10 mouse cellular contexts compared by ENCODE assay signal in the genomic region with DNA sequence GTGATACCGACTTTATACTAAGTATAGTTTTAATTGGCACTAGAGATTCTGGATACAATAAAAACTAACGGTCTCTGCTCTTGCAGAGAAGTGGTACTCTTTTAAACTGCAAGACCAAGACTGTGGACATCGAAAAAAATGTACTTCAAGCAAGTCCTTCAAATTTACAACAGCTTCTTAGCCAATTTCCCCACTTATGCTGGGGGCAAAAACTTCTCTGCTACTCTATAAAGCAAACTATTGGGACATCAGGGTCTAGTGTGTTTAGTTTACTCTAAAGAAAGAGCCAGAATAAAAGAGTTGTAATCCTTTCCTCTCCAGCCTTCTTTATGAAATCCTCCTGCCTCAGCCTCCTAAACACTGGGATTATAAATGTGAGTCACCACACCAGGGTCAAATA. TPM values are rescaled to one million over a fixed set of nuclear protein-coding genes. Genes with fewer than 3 reads are reported as not detected.
DNase-seq lines count a peak whose midpoint lies in the region; ATAC-seq and TF ChIP-seq lines count a peak whose summit lies in the region.
"Had no signal": no experiment of that assay in that cellular context is flagged by ENCODE, and none has a peak within 500 bp of the region (broad histone marks: within the 10 kb centered on the region; RNA-seq: fewer than 3 reads in every experiment).

No protein-coding gene starts in this region.

- H3K9ac ChIP-seq in kidney, postnatal 0 days (ENCODE audit: low read depth, low read length) = no peak overlapping the region
- H3K9ac ChIP-seq in forebrain, embryonic 12.5 days = no peak overlapping the region
- H3K9ac ChIP-seq in limb, embryonic 13.5 days = no peak overlapping the region
- no peak overlapping the region for H3K9ac ChIP-seq in neural tube, embryonic 14.5 days (replicated peaks; ENCODE audit: low read depth, low read length)

- no peaks in the 10 kb centered on the region for H3K9me3 ChIP-seq in kidney, postnatal 0 days (replicated peaks; ENCODE audit: low read length)
- no peaks in the 10 kb centered on the region for H3K9me3 ChIP-seq in forebrain, embryonic 12.5 days
- no peaks in the 10 kb centered on the region for H3K9me3 ChIP-seq in limb, embryonic 13.5 days
- no peaks in the 10 kb centered on the region for H3K9me3 ChIP-seq in neural tube, embryonic 14.5 days (ENCODE audit: control insufficient read depth, low read length)

- H3K36me3 ChIP-seq in kidney, postnatal 0 days (ENCODE audit: insufficient read depth, low read length) = peaks cover 36% of the 10 kb centered on the region
- peaks cover 55% of the 10 kb centered on the region for H3K36me3 ChIP-seq in forebrain, embryonic 12.5 days (replicated peaks)
- peaks cover 53% of the 10 kb centered on the region for H3K36me3 ChIP-seq in limb, embryonic 13.5 days
- peaks cover 40% of the 10 kb centered on the region for H3K36me3 ChIP-seq in neural tube, embryonic 14.5 days (ENCODE audit: control insufficient read depth, insufficient read depth, low read length)

- H3K27ac ChIP-seq in kidney, postnatal 0 days = no peak overlapping the region
- H3K27ac ChIP-seq in forebrain, embryonic 12.5 days = no peak overlapping the region
- H3K27ac ChIP-seq in limb, embryonic 13.5 days = no peak overlapping the region
- no peak overlapping the region for H3K27ac ChIP-seq in neural tube, embryonic 14.5 days (ENCODE audit: low read depth, low read length)

- no peaks in the 10 kb centered on the region; the same call in 1 of the 2 replicates for H3K4me1 ChIP-seq in kidney, postnatal 0 days (replicated peaks; ENCODE audit: insufficient read depth, low read length)
- peaks cover 27% of the 10 kb centered on the region for H3K4me1 ChIP-seq in forebrain, embryonic 12.5 days
- H3K4me1 ChIP-seq in limb, embryonic 13.5 days = peaks cover 23% of the 10 kb centered on the region
- H3K4me1 ChIP-seq in neural tube, embryonic 14.5 days (ENCODE audit: control insufficient read depth, insufficient read depth, low read length) = peaks cover 18% of the 10 kb centered on the region

- ATAC-seq in kidney, postnatal 0 days (replicated peaks; ENCODE audit: low FRiP score, low read depth) = no peak
- ATAC-seq in forebrain, embryonic 12.5 days (ENCODE audit: low FRiP score) = no peak
- ATAC-seq in limb, embryonic 13.5 days (ENCODE audit: low FRiP score, low read depth) = no peak
- ATAC-seq in neural tube, embryonic 14.5 days (ENCODE audit: low read depth) = no peak
- ATAC-seq: Patski had no signal

- H3K4me3 ChIP-seq in kidney, postnatal 0 days (replicated peaks; ENCODE audit: low read depth, low read length) = no peak overlapping the region
- peak overlapping the region; percentile 17 for H3K4me3 ChIP-seq in forebrain, embryonic 12.5 days (replicated peaks)
- peak overlapping the region; percentile 94 for H3K4me3 ChIP-seq in limb, embryonic 13.5 days
- H3K4me3 ChIP-seq in neural tube, embryonic 14.5 days (ENCODE audit: low read depth, low read length) = peak overlapping the region; percentile 98; the same call in 1 of the 2 replicates

- H3K4me2 ChIP-seq in kidney, postnatal 0 days (ENCODE audit: low read length) = peak overlapping the region; percentile 67; the same call in 1 of the 2 replicates
- peak overlapping the region; percentile 85 for H3K4me2 ChIP-seq in forebrain, embryonic 12.5 days
- peak overlapping the region; percentile 91 for H3K4me2 ChIP-seq in limb, embryonic 13.5 days (replicated peaks)
- H3K4me2 ChIP-seq in neural tube, embryonic 14.5 days (ENCODE audit: low read depth, low read length) = peak overlapping the region; percentile 84

- 91% methylated on average over 3 of the region's 3 CpGs for WGBS in kidney, postnatal 0 days
- 91% methylated on average over 3 of the region's 3 CpGs for WGBS in forebrain, embryonic 12.5 days
- WGBS in limb, embryonic 13.5 days = 85% methylated on average over 3 of the region's 3 CpGs
- 94% methylated on average over 3 of the region's 3 CpGs for WGBS in neural tube, embryonic 14.5 days

- no peak for TF ChIP-seq CTCF in kidney, postnatal 0 days (IDR thresholded peaks at IDR 0.05; ENCODE audit: low read depth)

- H3K27me3 ChIP-seq in kidney, postnatal 0 days (ENCODE audit: insufficient read depth, low read length) = no peaks in the 10 kb centered on the region
- no peaks in the 10 kb centered on the region for H3K27me3 ChIP-seq in forebrain, embryonic 12.5 days
- no peaks in the 10 kb centered on the region for H3K27me3 ChIP-seq in limb, embryonic 13.5 days
- H3K27me3 ChIP-seq in neural tube, embryonic 14.5 days (ENCODE audit: control insufficient read depth, insufficient read depth, low read length) = no peaks in the 10 kb centered on the region
- H3K27me3 ChIP-seq: Patski had no signal

- no peak for DNase-seq in kidney, postnatal 0 days (ENCODE audit: low spot score)
- DNase-seq in kidney, postnatal 25 days = no peak
- DNase-seq in testis, postnatal 10 days (ENCODE audit: low spot score) = no peak
- DNase-seq in urinary bladder, postnatal 25 days (ENCODE audit: low spot score) = no peak
- no peak for DNase-seq in urinary bladder, postnatal 4 days (ENCODE audit: low spot score in 2 of 2)
- DNase-seq: right cerebral cortex, postnatal 14 days had no signal

RNA-seq across cellular contexts. Expression of a gene that starts 2.6 kb away (rescaled TPM):
- 38.6 and 39.9 TPM in 2 replicates for polyA plus RNA-seq in kidney, postnatal 0 days (2015; fragmentation: Nextera tagmentation; extraction: Ambion mirVana)
- polyA plus RNA-seq in forebrain, embryonic 12.5 days (2016; fragmentation: Nextera tagmentation; extraction: Ambion mirVana) = 76.2 and 77.5 TPM in 2 replicates
- polyA plus RNA-seq in limb, embryonic 13.5 days (2015; fragmentation: Nextera tagmentation; extraction: Ambion mirVana) = 62.3 and 62.9 TPM in 2 replicates
- 92.0 and 105 TPM in 2 replicates for polyA plus RNA-seq in neural tube, embryonic 14.5 days (2014; fragmentation: Nextera tagmentation; extraction: Ambion mirVana)

RNA-seq across cellular contexts. Expression of a gene that starts 27.8 kb away (rescaled TPM):
- polyA plus RNA-seq in kidney, postnatal 0 days (2015; fragmentation: Nextera tagmentation; extraction: Ambion mirVana) = 41.6 and 54.9 TPM in 2 replicates
- polyA plus RNA-seq in forebrain, embryonic 12.5 days (2016; fragmentation: Nextera tagmentation; extraction: Ambion mirVana) = 12.8 and 15.3 TPM in 2 replicates
- polyA plus RNA-seq in limb, embryonic 13.5 days (2015; fragmentation: Nextera tagmentation; extraction: Ambion mirVana) = 123 and 133 TPM in 2 replicates
- polyA plus RNA-seq in neural tube, embryonic 14.5 days (2014; fragmentation: Nextera tagmentation; extraction: Ambion mirVana) = 3.9 and 11.6 TPM in 2 replicates

RNA-seq across cellular contexts. Expression of a gene that starts 38.9 kb away (rescaled TPM):
- polyA plus RNA-seq in kidney, postnatal 0 days (2015; fragmentation: Nextera tagmentation; extraction: Ambion mirVana) = 0.11 TPM in 1 of 2 replicates, not detected in the other
- polyA plus RNA-seq in forebrain, embryonic 12.5 days (2016; fragmentation: Nextera tagmentation; extraction: Ambion mirVana) = not detected in 2 replicates
- not detected in 2 replicates for polyA plus RNA-seq in limb, embryonic 13.5 days (2015; fragmentation: Nextera tagmentation; extraction: Ambion mirVana)
- polyA plus RNA-seq in neural tube, embryonic 14.5 days (2014; fragmentation: Nextera tagmentation; extraction: Ambion mirVana) = not detected in 2 replicates
